ENCODE assay signal across 8 mouse cellular contexts in genomic region chr11:102406900-102407833, GRCm38 (mm10). TPM values are rescaled to one million over a fixed set of nuclear protein-coding genes. Genes with fewer than 3 reads are reported as not detected.
A peak's percentile ranks its signal among the peaks of the same experiment; 100 is the strongest.
DNase-seq lines count a peak whose midpoint lies in the region; ATAC-seq and TF ChIP-seq lines count a peak whose summit lies in the region.

No protein-coding gene starts in this region.

- TF ChIP-seq POLR2A in bone marrow, adult 2 months (IDR thresholded peaks at IDR 0.05; ENCODE audit: borderline replicate concordance, control insufficient read depth, low read depth, low read length) = peak; percentile 72; the same call in 1 of the 2 replicates

- peak overlapping the region; percentile 89 for H3K9ac ChIP-seq in embryonic facial prominence, embryonic 14.5 days (ENCODE audit: low read depth, low read length)
- peak overlapping the region; percentile 84 for H3K9ac ChIP-seq in midbrain, postnatal 0 days (replicated peaks; ENCODE audit: low read length, poor library complexity, severe bottlenecking)

- no peaks in the 10 kb centered on the region for H3K9me3 ChIP-seq in embryonic facial prominence, embryonic 14.5 days (ENCODE audit: control insufficient read depth, low read length)
- H3K9me3 ChIP-seq in midbrain, postnatal 0 days (ENCODE audit: low read length) = no peaks in the 10 kb centered on the region

- peak overlapping the region; percentile 84 for H3K4me3 ChIP-seq in bone marrow, adult 2 months (replicated peaks; ENCODE audit: control insufficient read depth, low read depth, low read length)
- peak overlapping the region; percentile 82 for H3K4me3 ChIP-seq in embryonic facial prominence, embryonic 14.5 days (ENCODE audit: low read depth, low read length)
- peak overlapping the region; percentile 83 for H3K4me3 ChIP-seq in midbrain, postnatal 0 days (ENCODE audit: low read depth, low read length)

- peak overlapping the region; percentile 98 for H3K4me2 ChIP-seq in embryonic facial prominence, embryonic 14.5 days (ENCODE audit: low read depth, low read length)
- peak overlapping the region; percentile 84 for H3K4me2 ChIP-seq in midbrain, postnatal 0 days (ENCODE audit: low read depth, low read length, poor library complexity, severe bottlenecking)

- ATAC-seq in embryonic facial prominence, embryonic 14.5 days (ENCODE audit: low read depth) = peak; percentile 69
- ATAC-seq in midbrain, postnatal 0 days (ENCODE audit: low FRiP score) = peak; percentile 72

- H3K36me3 ChIP-seq in embryonic facial prominence, embryonic 14.5 days (ENCODE audit: control insufficient read depth, insufficient read depth, low read length) = peaks cover 27% of the 10 kb centered on the region
- peaks cover 26% of the 10 kb centered on the region for H3K36me3 ChIP-seq in midbrain, postnatal 0 days (ENCODE audit: insufficient read depth, low read length)

- under 1% methylated on average over 85 of the region's 85 CpGs for WGBS in bone marrow, adult 2 months
- WGBS in embryonic facial prominence, embryonic 14.5 days = 0% methylated on average over 45 of the region's 85 CpGs
- WGBS in midbrain, postnatal 0 days = 0% methylated on average over 68 of the region's 85 CpGs

- H3K27ac ChIP-seq in bone marrow, adult 2 months (ENCODE audit: control insufficient read depth, insufficient read depth, low read depth, low read length, poor library complexity) = peak overlapping the region; percentile 35
- peak overlapping the region; percentile 87 for H3K27ac ChIP-seq in embryonic facial prominence, embryonic 14.5 days (replicated peaks; ENCODE audit: low read depth, low read length)
- H3K27ac ChIP-seq in midbrain, postnatal 0 days (ENCODE audit: low read depth, low read length) = peak overlapping the region; percentile 84

- no peaks in the 10 kb centered on the region; the same call in 1 of the 2 replicates for H3K27me3 ChIP-seq in embryonic facial prominence, embryonic 14.5 days (replicated peaks; ENCODE audit: control insufficient read depth, insufficient read depth, low read length)
- H3K27me3 ChIP-seq in midbrain, postnatal 0 days (ENCODE audit: insufficient read depth, low read length) = no peaks in the 10 kb centered on the region

- TF ChIP-seq CTCF in bone marrow, adult 2 months (IDR thresholded peaks at IDR 0.05; ENCODE audit: control insufficient read depth, insufficient read depth, low read length) = no peak
- TF ChIP-seq CTCF in midbrain, postnatal 0 days (IDR thresholded peaks at IDR 0.05) = no peak

- H3K4me1 ChIP-seq in bone marrow, adult 2 months (ENCODE audit: control insufficient read depth, insufficient read depth, low read length) = peaks cover 2% of the 10 kb centered on the region; the same call in 1 of the 2 replicates
- H3K4me1 ChIP-seq in embryonic facial prominence, embryonic 14.5 days (ENCODE audit: control insufficient read depth, insufficient read depth, low read length) = peaks cover 12% of the 10 kb centered on the region
- H3K4me1 ChIP-seq in midbrain, postnatal 0 days (ENCODE audit: insufficient read depth, low read length) = peaks cover 9% of the 10 kb centered on the region; the same call in 1 of the 2 replicates

- DNase-seq in B cell, adult 2 months = peak; percentile 93 to 96
- DNase-seq in embryonic facial prominence, embryonic 14.5 days (ENCODE audit: low spot score) = peak; percentile 94
- peak; percentile 83 for DNase-seq in heart, adult 8-10 months (ENCODE audit: low spot score)
- peak; percentile 91 for DNase-seq in kidney, adult 9 months
- peak; percentile 97 for DNase-seq in liver
- peak; percentile 93 for DNase-seq in midbrain, postnatal 0 days (ENCODE audit: low spot score)
- DNase-seq in spleen, postnatal 10 days (ENCODE audit: low spot score in 2 of 2) = peak; percentile 96 to 97

RNA-seq across cellular contexts. Expression of gene Slc25a39, which starts 0.6 kb away (rescaled TPM):
- 207 and 269 TPM in 2 replicates for polyA plus RNA-seq in bone marrow, adult 2 months (2011; ENCODE audit: insufficient read depth, insufficient read length, low replicate concordance, missing spikeins)
- polyA plus RNA-seq in embryonic facial prominence, embryonic 14.5 days (2014; fragmentation: Nextera tagmentation; extraction: Ambion mirVana) = 190 and 194 TPM in 2 replicates
- 100 to 1,000 TPM; 174 to 204 (median 197) TPM for total RNA-seq in heart, adult 8-10 months (2022)
- 139 and 176 TPM in 2 replicates for total RNA-seq in midbrain, postnatal 0 days (2014; rRNA removed)
- polyA plus RNA-seq in midbrain, postnatal 0 days (2015; fragmentation: Nextera tagmentation; extraction: Ambion mirVana) = 132 and 148 TPM in 2 replicates

RNA-seq across cellular contexts. Expression of gene Rundc3a, which starts 14.0 kb away (rescaled TPM):
- polyA plus RNA-seq in bone marrow, adult 2 months (2011; ENCODE audit: insufficient read depth, insufficient read length, low replicate concordance, missing spikeins) = 2.3 and 3.2 TPM in 2 replicates
- polyA plus RNA-seq in embryonic facial prominence, embryonic 14.5 days (2014; fragmentation: Nextera tagmentation; extraction: Ambion mirVana) = 7.1 and 7.8 TPM in 2 replicates
- under 1 TPM in 1 of 4 experiments, not detected in 3; 0.16 TPM for total RNA-seq in heart, adult 8-10 months (2022)
- total RNA-seq in midbrain, postnatal 0 days (2014; rRNA removed) = 379 and 397 TPM in 2 replicates
- polyA plus RNA-seq in midbrain, postnatal 0 days (2015; fragmentation: Nextera tagmentation; extraction: Ambion mirVana) = 127 and 133 TPM in 2 replicates

RNA-seq across cellular contexts. Expression of gene Grn, which starts 22.9 kb away (rescaled TPM):
- polyA plus RNA-seq in bone marrow, adult 2 months (2011; ENCODE audit: insufficient read depth, insufficient read length, low replicate concordance, missing spikeins) = 57.7 and 87.0 TPM in 2 replicates
- 121 and 129 TPM in 2 replicates for polyA plus RNA-seq in embryonic facial prominence, embryonic 14.5 days (2014; fragmentation: Nextera tagmentation; extraction: Ambion mirVana)
- 10 to 100 TPM; 76.5 to 84.8 (median 79.6) TPM for total RNA-seq in heart, adult 8-10 months (2022)
- total RNA-seq in midbrain, postnatal 0 days (2014; rRNA removed) = 74.2 and 78.0 TPM in 2 replicates
- polyA plus RNA-seq in midbrain, postnatal 0 days (2015; fragmentation: Nextera tagmentation; extraction: Ambion mirVana) = 90.4 and 91.7 TPM in 2 replicates

RNA-seq across cellular contexts. Expression of gene Fam171a2, which starts 40.3 kb away (rescaled TPM):
- 0.65 and 2.7 TPM in 2 replicates for polyA plus RNA-seq in bone marrow, adult 2 months (2011; ENCODE audit: insufficient read depth, insufficient read length, low replicate concordance, missing spikeins)
- polyA plus RNA-seq in embryonic facial prominence, embryonic 14.5 days (2014; fragmentation: Nextera tagmentation; extraction: Ambion mirVana) = 6.8 and 10.7 TPM in 2 replicates
- total RNA-seq in heart, adult 8-10 months (2022) = 1 to 10 TPM; 2.5 to 5.4 (median 3.6) TPM
- total RNA-seq in midbrain, postnatal 0 days (2014; rRNA removed) = 584 and 605 TPM in 2 replicates
- 22.5 and 25.4 TPM in 2 replicates for polyA plus RNA-seq in midbrain, postnatal 0 days (2015; fragmentation: Nextera tagmentation; extraction: Ambion mirVana)

RNA-seq across cellular contexts. Expression of gene Slc4a1, which starts 41.2 kb away (rescaled TPM):
- 762 and 950 TPM in 2 replicates for polyA plus RNA-seq in bone marrow, adult 2 months (2011; ENCODE audit: insufficient read depth, insufficient read length, low replicate concordance, missing spikeins)
- polyA plus RNA-seq in embryonic facial prominence, embryonic 14.5 days (2014; fragmentation: Nextera tagmentation; extraction: Ambion mirVana) = 6.0 and 6.8 TPM in 2 replicates
- 1 to 10 TPM in 2 of 4 experiments, under 1 TPM in 2; 0.19 to 4.5 (median 1.5) TPM for total RNA-seq in heart, adult 8-10 months (2022)
- 0.33 and 1.1 TPM in 2 replicates for total RNA-seq in midbrain, postnatal 0 days (2014; rRNA removed)
- 0.27 and 0.42 TPM in 2 replicates for polyA plus RNA-seq in midbrain, postnatal 0 days (2015; fragmentation: Nextera tagmentation; extraction: Ambion mirVana)

Comparison
In these comparisons a context has a peak if more than half of its experiments do, and no peak if none do; other contexts are left out.
1. Peak in every context shown above with its lines: DNase-seq, ATAC-seq, H3K4me3 ChIP-seq and H3K27ac ChIP-seq.
2. H3K27ac ChIP-seq: peak in every context shown above with its lines; median percentile 87 in embryonic facial prominence, embryonic 14.5 days; 84 in midbrain, postnatal 0 days; 35 in bone marrow, adult 2 months.
3. RNA of gene Rundc3a, which starts 14.0 kb away (polyA plus RNA-seq): 127 to 133 TPM in midbrain, postnatal 0 days; 7.1 to 7.8 TPM in embryonic facial prominence, embryonic 14.5 days and 2.3 to 3.2 TPM in bone marrow, adult 2 months; every median in the first group is over 10 times any median in the second.